Mouse (Mus musculus) urinary bladder, postnatal 10 days (tissue): ENCODE measurements around the gene Gm20388.

ENCODE experiments used
- DNase-seq: peaks from one replicate; pipeline ENCODE4 v3.0.0; 2022; ENCODE audit warnings: low spot score

Gm20388 gene

DNA sequence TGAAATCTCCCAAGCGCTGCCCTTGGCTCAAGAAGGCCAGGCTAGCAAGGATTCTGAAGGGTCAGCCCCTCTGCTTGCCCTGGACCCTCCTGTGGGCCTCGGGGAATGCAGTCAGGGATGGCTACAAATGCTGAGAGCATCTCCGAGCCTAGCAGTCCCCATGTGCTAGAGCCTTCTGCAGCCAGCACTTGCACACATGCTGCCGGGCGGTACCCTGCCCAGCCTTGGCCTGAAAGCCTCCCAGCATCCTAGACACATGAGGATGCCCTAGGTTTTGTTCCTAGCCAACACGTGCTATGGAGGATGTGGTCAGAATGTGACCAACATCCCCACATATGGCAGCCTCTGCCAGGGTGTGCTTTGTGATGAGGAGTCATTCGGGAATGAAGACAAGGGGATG is 2943.7 kb downstream of the Gm20388 start:
- no peak for DNase-seq

DNA sequence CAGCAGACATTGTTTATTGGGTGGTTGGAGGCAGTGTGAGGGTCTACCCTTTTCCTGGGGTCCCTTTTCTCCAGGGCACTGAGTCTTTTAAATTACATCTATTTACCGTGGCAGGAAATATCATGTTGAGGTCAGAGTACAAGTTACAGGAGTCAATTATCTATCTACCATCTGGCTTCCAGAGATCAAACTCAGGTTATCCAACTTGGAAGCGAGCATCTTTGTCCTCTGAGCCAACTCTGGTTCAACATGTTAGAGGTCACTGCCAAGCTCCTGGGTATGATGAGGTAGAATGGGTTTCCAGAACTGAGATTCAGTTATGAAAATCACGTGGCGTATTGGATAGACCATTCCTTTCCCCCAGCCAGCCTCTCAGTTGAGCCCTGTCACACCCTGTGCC is 2944.5 kb downstream of the Gm20388 start:
- DNase-seq: no peak

DNA sequence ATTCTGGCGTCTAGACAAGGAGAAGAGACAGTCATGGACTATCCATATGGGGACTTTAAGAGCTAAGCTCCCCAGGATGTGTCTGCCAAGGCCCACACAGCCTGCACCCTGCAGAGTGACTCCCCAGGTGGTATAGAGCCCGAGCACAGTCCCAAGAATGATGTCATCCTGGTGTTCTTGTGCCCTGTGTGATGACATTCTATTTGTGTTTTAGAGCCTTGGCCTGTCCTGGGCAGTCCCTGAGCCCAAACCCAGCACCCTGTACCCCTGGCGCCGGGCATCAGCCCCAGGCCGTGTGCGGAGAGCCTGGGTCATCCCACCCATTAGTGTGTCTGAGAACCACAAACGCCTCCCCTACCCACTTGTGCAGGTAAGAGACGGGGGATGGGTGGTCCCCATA is 2945.6 kb downstream of the Gm20388 start:
- DNase-seq: no peak

DNA sequence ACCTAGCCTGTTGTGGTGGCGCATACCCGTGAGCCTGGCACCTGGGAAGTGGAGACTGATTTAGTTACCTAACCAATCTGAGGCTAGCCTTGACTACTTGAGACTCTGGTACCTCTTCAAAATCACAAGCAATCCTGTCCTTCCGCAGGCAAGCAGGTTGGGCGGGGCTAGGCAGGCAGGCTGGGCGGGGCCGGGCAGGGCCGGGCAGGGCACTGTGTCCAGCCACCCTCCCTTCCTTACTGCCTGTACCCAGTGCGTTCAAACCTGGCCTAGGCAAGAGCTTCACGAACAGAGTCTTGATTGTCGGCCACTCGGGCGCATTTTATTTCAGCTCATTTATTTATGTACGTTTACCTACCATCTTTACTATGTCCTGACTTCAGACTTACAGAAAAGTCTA is 2949.2 kb downstream of the Gm20388 start:
- no peak for DNase-seq

DNA sequence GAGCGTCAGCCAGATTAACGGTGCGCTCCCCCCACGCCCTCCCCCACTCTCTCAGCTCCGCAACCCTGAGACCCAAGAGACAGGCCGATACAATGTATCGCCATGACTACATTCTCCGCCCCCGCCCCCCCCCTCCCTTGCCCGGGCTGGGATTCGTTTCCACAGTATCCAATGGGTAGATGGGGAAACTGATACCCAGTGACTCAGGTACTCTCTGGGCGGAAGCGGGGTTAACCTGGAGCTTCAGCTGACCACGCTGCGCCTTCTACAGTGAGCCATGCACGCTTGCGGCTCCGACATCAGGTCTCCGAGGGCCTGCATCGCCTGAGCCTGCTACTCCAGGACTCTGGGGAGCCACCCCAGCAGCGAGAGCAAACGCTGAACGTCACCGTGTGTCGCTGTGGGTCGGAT is 2954.1 kb downstream of the Gm20388 start:
- DNase-seq: no peak

DNA sequence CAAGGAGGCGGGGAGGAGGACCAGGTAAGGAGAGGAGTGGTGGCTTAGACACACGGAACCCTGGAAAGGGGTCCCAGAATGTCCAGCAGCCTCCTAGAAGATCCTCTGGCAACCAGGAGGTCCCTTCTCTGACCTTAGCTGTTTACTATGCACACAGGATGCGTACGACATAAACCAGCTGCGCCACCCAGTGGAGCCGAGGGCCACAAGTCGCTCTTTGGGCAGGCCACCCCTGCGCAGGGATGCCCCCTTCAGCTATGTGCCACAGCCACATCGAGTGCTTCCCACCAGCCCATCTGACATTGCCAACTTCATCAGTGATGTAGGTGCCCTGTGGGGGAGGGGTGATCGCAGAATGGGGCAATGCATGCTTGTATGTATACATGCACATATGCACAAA is 2954.8 kb downstream of the Gm20388 start:
- DNase-seq: no peak

DNA sequence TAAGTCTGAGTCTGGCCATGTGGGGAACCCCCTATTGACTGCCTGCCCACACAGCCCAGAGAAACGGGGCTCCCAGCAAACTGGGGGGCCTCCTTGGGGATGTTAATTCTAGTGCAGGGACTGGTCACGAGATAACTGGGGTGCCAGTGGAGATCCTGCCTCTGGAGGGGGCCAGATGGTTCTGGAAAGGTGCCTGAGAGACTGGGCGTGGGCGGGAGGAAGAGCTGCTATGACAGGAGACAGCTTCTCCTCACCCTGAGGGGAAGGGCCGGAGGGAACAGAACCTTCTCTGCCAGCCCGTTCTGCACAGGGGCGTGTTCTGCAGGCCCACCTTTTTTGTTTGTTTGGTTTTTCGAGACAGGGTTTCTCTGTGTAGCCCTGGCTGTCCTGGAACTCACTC is 2955.6 kb downstream of the Gm20388 start:
- DNase-seq: no peak

DNA sequence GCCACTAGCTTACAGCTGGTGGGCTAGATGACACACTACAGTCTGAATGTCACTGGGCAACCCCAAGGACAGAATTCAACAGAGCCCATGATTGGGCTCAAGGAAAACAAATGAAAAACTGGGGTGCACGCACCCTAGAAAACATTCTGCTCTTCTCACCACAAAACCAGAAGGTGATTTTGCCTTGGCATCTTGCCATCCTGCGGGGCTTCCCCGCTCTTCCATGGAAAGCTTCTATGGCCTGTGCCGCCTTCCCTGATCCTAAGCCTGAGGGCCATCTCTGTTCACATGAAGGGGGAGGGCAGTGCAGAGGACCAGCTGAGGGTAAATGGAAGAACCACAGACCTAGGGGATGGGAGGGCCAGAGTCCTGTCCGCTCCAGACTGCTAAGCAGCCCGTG is 2957.3 kb downstream of the Gm20388 start:
- DNase-seq: no peak

DNA sequence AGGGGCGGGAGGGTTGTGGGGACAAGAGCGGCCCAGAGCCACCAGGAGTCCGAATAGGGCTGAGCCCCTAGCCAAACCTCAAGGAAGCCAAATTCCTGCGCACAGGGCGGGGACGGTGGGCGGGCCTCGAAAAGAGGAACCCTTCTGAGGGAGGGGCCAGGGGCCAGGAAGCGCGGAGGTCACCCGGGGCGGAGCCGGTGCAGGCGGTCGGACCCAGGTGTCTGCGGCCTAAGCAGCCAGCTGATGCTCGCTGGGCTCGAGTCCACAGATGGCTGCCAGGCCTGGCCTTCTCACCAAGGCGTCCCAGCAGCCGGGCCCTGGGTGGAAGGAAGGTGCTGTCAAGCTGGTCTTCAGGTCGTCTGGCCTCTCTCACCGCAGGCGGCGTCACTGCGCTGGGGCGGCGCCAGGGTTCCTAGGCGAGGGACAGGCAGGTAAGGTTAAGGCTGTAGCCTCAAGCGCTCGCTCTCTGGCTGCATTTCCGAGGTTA is 2959.8 kb downstream of the Gm20388 start:
- DNase-seq: no peak

DNA sequence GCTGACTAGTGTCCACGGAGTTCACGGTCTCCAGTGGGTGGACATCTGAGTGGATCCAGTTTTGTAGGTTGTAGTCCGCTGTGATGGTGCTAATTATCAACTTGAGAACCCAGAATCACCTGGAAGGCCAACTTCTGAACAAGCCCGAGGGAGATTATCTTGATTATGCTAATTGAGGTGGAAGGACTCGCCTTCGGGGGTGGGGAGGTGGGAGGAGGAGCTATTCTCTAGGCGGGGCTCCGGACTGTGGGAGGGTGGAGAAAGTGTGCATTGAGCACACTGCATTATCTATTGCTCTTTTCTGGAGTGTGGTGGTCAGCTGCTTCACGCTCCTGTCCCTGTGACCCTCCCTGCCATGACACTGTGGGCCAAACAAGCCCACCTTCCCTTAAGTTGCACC is 2961.0 kb downstream of the Gm20388 start:
- DNase-seq: no peak

DNA sequence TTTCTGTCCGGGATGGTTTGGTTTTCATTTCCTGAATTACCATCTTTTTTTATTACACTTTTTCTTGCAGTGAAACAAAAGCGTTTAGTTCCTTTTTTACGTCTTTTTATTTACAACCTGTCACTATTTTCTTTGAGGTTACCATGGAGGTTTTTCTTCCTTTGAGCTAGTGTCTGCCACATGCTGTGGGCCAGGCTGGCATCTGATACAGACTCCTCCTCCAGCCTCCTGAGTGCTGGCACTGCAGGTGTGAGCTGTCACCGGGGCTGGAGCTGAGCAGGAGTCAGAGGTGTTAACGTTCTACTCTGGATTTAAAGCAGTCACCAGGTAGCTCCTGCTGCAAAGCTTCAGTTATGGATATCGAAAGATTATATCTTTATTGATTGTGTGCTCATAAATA is 2962.5 kb downstream of the Gm20388 start:
- DNase-seq: no peak

DNA sequence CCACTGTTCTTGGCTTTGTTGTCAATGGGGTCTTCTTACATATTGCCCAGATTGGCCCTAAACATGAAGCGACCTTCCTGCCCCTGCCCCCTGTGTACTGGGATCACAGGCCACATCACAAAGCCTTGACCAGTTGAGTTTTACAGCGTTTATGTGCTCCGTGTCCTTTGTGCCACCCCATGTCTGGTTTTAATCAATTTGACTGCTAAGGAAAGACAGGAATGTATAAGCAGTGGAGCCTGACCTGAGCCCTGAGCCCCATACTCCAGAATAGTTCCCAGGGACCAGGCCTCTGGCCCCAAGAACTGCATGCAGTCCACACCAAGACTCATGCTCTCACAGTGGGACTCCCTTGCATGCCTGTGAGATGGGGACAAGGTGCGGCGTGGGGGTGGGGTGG is 2964.5 kb downstream of the Gm20388 start:
- no peak for DNase-seq

DNA sequence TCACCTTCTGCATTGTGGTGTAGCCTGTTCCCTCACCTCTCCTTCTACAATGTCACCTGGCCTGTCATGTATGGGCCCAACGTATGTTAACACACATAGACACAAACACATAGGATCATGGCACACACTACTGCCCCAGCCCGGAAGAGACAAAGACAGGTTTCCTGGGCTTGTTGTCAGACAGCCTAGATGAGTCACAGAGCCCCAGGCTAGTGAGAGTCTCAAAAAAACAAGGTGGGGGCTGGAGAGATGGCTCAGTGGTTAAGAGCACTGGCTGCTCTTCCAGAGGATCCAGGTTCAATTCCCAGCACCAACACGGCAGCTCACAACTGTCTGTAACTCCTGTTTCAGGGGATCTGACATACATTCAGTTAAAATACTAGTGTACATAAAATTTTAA is 2967.6 kb downstream of the Gm20388 start:
- DNase-seq: no peak

DNA sequence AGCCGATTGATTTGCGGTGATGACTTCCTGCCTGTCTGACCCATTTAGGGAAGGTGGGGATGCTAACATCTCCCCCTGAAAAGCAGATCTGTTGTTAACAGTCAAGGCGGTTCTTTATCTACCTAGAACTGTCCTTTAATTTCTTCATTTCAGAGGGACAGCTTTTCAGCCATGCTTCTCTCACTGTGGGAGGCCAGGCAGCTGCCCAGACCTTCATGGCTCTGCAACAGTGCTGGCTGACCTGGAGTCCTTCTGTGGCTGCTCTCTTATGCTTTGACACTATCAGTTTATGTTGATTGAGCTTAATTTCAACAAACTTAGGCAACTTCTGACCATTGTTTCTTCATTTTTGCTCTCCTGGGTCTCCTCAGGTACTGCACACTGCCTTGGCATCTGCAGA is 2969.7 kb downstream of the Gm20388 start:
- DNase-seq: no peak

DNA sequence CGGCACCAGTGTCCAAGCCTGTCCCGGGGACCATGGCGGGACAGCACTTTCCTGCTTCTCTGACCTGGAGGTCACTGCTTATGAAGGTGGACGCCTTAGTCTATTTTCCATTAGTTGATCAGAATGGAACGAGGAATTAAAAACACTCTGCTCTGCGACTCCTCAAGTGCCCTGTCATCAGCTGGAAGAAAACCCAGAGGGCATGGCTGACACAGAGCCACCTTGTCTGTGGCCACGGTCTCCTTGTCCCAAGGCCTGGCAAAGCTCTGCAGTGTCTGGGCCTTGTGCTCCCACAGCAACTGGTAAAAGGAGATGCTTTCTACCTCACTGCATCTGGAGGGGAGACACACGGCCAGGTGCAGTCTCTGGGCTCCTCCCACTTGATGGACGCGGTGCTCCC is 2973.0 kb downstream of the Gm20388 start:
- no peak for DNase-seq

DNA sequence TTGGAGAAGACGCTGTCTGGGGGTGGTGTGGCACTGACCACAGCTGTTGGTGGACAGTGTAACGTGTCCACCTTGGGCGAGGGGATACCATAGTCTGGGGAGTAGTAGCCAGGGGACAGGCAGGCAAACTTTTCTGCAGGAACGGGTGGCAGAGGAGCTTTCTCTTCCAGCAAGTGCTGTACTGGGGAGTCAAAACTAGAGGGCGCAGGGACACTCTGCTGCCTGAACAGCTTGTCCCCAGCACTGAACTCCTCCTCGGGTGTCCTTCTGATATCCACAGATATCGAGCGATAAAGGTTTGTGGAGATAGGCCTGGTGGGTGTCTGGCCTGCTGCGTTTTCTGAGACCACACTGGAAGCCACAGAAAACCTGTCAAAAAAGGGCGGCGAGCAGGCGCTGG is 2980.8 kb downstream of the Gm20388 start:
- DNase-seq: no peak

DNA sequence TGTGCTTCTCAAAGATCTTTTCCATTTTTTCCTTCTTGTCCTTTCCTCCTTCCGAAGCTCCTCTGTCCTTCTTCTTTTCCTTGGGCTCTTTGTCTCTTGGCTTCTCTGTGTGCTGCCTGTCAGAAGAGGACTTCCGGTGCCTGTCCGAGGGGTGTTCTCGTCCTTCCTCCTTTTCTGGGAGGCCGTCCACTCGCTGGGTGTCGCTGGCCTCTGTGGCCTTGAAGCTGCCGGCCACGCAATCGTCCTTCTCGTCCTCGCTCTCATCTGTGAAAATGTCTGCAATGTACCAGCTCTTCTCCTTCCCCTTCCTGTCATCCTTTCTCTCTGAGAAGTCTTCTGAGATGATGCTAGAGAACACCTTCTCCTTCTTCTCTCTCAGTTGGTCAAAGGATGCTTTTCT is 2982.8 kb downstream of the Gm20388 start:
- DNase-seq: no peak

DNA sequence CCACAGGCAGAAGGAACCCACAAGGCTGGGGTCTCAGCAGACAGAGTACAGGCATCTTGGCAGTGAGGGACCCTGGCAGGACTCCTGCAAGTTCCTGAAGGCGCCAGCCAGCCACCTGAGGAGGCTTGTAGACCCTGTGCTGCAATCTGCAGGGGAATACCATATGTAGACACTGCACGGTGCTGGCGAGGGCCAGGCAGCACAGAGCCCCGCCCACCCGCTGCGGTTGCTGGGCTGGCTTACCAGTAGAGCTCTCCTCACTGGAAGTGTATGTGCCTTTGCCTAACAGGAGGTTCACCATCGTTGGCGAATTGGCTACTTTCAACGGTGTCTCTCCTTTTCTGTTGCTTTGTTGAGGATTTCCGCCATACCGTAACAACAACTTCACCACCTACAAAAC is 2985.7 kb downstream of the Gm20388 start:
- no peak for DNase-seq

DNA sequence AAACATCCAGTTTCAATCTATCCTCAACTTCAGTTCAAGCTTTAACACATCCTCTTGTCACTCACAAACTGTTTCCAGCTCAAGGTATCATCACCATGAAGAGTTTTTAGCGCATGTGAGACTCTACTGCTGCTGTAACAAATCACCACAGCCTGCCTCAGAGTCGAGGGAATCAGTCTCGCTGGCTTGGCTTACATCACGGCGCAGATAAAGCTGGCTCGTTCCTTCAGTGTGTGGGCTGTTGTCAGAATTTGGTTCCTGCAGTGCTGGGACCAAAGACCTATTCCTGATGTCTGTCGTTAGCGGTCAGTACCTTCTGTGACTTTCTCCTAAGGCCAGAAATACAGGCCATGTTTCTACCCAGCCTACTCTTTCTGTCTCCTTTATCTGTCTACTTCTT is 2986.6 kb downstream of the Gm20388 start:
- DNase-seq: no peak

DNA sequence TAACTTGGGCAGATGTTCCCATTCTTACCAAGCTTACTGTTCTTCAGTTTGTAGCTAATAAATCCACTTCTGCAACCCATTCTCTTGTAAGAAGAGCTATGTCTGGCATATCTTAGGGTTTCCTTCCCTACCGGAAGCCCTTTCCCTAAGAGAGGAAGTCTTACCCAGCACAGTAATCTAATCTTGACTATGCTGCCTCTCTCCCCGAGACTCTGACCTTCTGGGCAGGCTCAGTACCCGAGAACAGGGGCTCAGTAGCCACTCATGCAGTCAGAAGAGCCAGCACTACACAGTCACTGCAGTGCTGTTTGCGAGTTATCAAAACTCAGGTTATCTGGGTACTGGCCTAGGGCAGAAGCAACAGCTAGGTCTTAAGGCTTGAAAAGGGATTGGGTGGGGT is 2987.4 kb downstream of the Gm20388 start:
- DNase-seq: no peak

DNA sequence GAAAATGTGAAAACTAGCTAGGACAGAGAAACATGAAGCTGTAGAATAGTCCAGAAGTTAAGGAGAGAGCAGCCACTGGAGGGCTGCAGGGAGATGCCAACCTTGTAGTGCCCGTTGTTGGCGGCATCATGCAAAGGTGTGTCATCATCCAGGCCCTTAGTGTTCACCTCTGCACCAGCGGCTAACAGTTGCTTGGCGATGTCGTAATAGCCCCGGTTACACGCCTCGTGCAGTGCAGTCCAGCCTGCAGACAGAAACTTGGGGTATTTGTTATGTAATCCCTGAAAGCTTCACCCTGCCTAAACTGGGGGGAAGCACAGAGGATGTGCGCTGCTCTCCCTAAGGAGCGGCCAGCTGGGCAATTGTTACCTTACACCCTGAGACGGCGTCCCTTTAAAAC is 2987.8 kb downstream of the Gm20388 start:
- DNase-seq: no peak

DNA sequence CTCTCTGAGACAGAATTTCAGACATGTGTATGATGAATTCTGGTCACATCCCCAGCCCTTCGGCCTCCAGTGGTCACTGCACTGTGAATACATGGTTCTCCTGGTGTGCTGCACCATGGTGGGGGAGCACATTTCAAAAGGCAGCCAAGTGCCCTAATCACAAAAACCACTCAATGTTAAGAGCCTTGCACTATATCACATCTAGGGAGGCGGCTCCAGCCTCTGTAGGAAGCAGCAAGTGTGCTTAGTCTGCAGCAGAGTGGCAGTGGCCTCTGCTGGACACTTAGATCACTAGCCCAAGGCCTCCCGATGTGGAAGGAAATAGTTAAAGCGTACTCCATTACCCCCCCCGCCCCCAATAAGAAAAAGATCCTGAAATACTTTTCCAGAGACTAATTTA is 2988.4 kb downstream of the Gm20388 start:
- DNase-seq: no peak

DNA sequence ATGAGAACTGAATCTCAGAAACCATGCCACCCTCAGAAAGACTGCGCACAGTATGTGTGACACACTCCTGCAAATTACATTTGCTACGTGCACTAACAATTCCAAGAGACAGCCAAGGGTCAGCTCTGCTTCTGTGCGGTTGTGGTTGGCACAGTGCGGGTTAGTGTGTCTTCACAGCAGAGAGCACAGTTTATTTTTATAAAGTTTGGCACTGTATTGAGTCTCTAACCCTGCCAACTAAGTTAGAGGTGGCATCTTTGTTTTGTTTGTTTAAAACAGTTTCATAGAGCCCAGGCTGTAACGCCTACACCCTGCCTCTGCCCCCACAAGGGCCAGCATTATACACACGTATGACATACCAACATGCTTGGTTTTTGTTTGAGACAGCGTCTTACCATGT is 2990.8 kb downstream of the Gm20388 start:
- DNase-seq: no peak

DNA sequence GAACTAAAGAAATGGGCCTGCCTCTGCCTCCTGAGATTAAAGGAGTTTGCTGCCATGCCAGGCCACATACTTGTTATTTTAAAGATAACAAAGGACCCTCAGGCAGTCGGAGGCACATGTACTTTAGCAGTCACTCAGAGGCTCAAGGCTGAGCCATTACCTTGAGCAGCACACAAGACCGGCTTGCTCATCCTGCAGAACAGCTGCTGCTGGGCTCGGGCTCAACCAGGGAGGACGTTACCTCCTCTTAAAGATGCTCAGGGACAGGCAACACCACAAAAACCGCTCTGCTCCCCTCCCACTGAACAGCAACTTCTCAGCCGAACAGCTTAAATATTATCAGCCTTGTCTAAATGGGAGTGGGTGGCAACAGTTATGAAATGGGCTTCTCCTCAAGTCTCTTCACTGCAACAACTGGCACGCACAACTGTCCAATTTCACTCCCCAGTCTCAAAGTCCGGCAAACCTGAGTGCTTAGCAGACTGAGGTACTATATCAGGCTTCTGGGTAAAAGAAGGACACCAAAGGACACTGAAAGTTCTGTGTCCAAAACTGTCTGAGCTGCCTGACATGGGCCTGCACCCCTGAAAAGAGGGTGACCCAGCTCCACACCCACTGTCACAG is 2991.4 kb downstream of the Gm20388 start:
- DNase-seq: no peak

DNA sequence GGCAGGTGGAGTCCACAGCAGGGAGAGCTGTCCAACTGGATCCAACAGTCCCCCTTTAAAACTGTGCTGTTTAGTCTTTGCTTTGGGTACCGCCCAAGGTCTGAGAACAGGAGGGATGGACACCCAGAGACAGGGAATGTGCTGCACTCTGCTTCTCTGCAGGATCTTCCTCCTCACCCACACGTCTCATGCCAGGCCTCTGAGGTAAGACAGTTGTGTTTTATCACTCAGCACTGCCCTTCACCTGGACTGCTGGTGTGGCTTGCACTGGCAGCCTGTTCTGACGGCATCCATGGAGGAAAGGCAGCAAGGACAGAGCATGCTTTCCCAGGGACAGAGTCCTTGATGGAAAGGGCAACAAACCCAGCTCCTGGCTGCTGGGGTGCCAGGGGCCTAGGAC is 2991.9 kb downstream of the Gm20388 start:
- DNase-seq: no peak
